Mouse (Mus musculus): ENCODE measurements around the gene Hoxc9. TPM values are rescaled to one million over a fixed set of nuclear protein-coding genes. Genes with fewer than 3 reads are reported as not detected.

The Hoxc9 gene
- total and polyA plus RNA-seq, 3 experiments = 0.12 to 0.26 TPM; not detected in 1

- in situ Hi-C loops (cut with MboI; ENCODE audit: low pct_ligation_motif_present, low pct_unique_long_range_greater_than_20kb, low sequenced_read_pairs) = loop anchor here (10.0 kb wide), 1 partner anchor 159 kb away; no protein-coding TSS in a partner anchor
- H3K27ac ChIP-seq (ENCODE audit: insufficient read depth, low read depth) = no peak overlapping the region
- no peaks in the 10 kb centered on the region for H3K79me2 ChIP-seq (replicated peaks; ENCODE audit: control insufficient read depth, extremely low read depth, insufficient read depth, poor library complexity, severe bottlenecking)
- DNase-seq (ENCODE audit: extremely low read depth) = no peak
- TF ChIP-seq JUN (IDR thresholded peaks at IDR 0.05; ENCODE audit: insufficient read depth, low read depth, low read length) = no peak
- no peak for TF ChIP-seq CHD1 (IDR thresholded peaks at IDR 0.05; ENCODE audit: low read depth, low read length)
- TF ChIP-seq MYC (IDR thresholded peaks at IDR 0.05; ENCODE audit: low read depth, low read length) = no peak
- TF ChIP-seq POLR2A (IDR thresholded peaks at IDR 0.05; ENCODE audit: low read depth, low read length) = no peak
- no peak for TF ChIP-seq ZC3H11A (IDR thresholded peaks at IDR 0.05; ENCODE audit: low read depth, low read length)
- no peak for TF ChIP-seq ETS1 (conservative IDR thresholded peaks at IDR 0.05; ENCODE audit: low read depth, low read length)
- no peak for TF ChIP-seq UBTF (IDR thresholded peaks at IDR 0.05; ENCODE audit: low read depth, low read length)
- peaks cover 10 to 43% of the 10 kb centered on the region in 2 experiments; a peak in 3 of 4 replicates for H3K4me1 ChIP-seq (ENCODE audit: control insufficient read depth in 1 of 2, insufficient read depth in 2 of 2)
- H3K27me3 ChIP-seq (replicated peaks) = no peaks in the 10 kb centered on the region
- H3K9ac ChIP-seq (ENCODE audit: insufficient read depth, low read depth) = no peak overlapping the region
- H3K4me3 ChIP-seq (replicated peaks in 1 of 3; ENCODE audit: low read depth in 2 of 3, low read length in 2 of 3, poor library complexity in 1 of 3) = no peak overlapping the region
- dilution Hi-C loops (cut with MboI; ENCODE audit: extremely low pct_ligation_motif_present, extremely low pct_unique_long_range_greater_than_20kb, low sequenced_read_pairs) = no loop called here
- H3K36me3 ChIP-seq (replicated peaks in 1 of 2; ENCODE audit: control insufficient read depth in 1 of 2, insufficient read depth in 1 of 2, low read length in 1 of 2) = no peaks in the 10 kb centered on the region
- H3K9me3 ChIP-seq (replicated peaks; ENCODE audit: low read length) = peaks cover 7% of the 10 kb centered on the region
- H3K4me2 ChIP-seq (ENCODE audit: insufficient read depth, low read depth, poor library complexity, severe bottlenecking) = no peak overlapping the region
Observed at GRCm38 (mm10) chr15:103015406-103016166, 39.3 kb downstream of the Hoxc9 start.

GRCm38 (mm10) chr15:103018636-103019035 is 42.4 kb downstream of the Hoxc9 start, which contains the start of gene Hoxc4:
Gene Hoxc4 (plus strand): TSS chr15:103018934.
- peaks cover 7% of the 10 kb centered on the region for H3K9me3 ChIP-seq (replicated peaks; ENCODE audit: low read length)
- H3K36me3 ChIP-seq (replicated peaks in 1 of 2; ENCODE audit: control insufficient read depth in 1 of 2, insufficient read depth in 1 of 2, low read length in 1 of 2) = no peaks in the 10 kb centered on the region
- no peak for TF ChIP-seq POLR2A (IDR thresholded peaks at IDR 0.05; ENCODE audit: low read depth, low read length)
- no peak for TF ChIP-seq USF2 (conservative IDR thresholded peaks at IDR 0.05; ENCODE audit: low read depth, low read length)
- 0 out of 2 replicates have a peak, but pooled peaks have one; percentile 16 for TF ChIP-seq CHD2 (IDR thresholded peaks at IDR 0.05; ENCODE audit: low read length)
- H3K4me2 ChIP-seq (ENCODE audit: insufficient read depth, low read depth, poor library complexity, severe bottlenecking) = peak within 1 kb of the TSS; percentile 26; the same call in 1 of the 2 replicates
- H3K27ac ChIP-seq (ENCODE audit: insufficient read depth, low read depth) = peak within 1 kb of the TSS; percentile 6; the same call in 1 of the 2 replicates
- no peak within 1 kb of the TSS for H3K4me3 ChIP-seq (replicated peaks in 1 of 3; ENCODE audit: low read depth in 2 of 3, low read length in 2 of 3, poor library complexity in 1 of 3)
- dilution Hi-C loops (cut with MboI; ENCODE audit: extremely low pct_ligation_motif_present, extremely low pct_unique_long_range_greater_than_20kb, low sequenced_read_pairs) = no loop called here
- H3K79me2 ChIP-seq (replicated peaks; ENCODE audit: control insufficient read depth, extremely low read depth, insufficient read depth, poor library complexity, severe bottlenecking) = no peaks in the 10 kb centered on the region
- H3K27me3 ChIP-seq (replicated peaks) = no peaks in the 10 kb centered on the region
- DNase-seq (ENCODE audit: extremely low read depth) = no peak
- in situ Hi-C loops (cut with MboI; ENCODE audit: low pct_ligation_motif_present, low pct_unique_long_range_greater_than_20kb, low sequenced_read_pairs) = loop anchor here (10.0 kb wide), 1 partner anchor 156 kb away; no protein-coding TSS in a partner anchor
- H3K4me1 ChIP-seq (ENCODE audit: control insufficient read depth in 1 of 2, insufficient read depth in 2 of 2) = peaks cover 10 to 42% of the 10 kb centered on the region in 2 experiments; a peak in 3 of 4 replicates
- H3K9ac ChIP-seq (ENCODE audit: insufficient read depth, low read depth) = no peak within 1 kb of the TSS; the same call in 1 of the 2 replicates

GRCm38 (mm10) chr15:103020899-103021418 is 44.7 kb downstream of the Hoxc9 start:
- H3K27me3 ChIP-seq (replicated peaks) = no peaks in the 10 kb centered on the region

More at GRCm38 (mm10) chr15:103020899-103021418, 44.7 kb downstream of the Hoxc9 start:
- Histone ChIP-seq H3K79me2 (replicated peaks; ENCODE audit: control insufficient read depth, extremely low read depth, insufficient read depth, poor library complexity, severe bottlenecking) (no peaks in the 10 kb centered on the region), H3K9ac (ENCODE audit: insufficient read depth, low read depth) (no peak overlapping the region), H3K36me3 (replicated peaks in 1 of 2; ENCODE audit: control insufficient read depth in 1 of 2, insufficient read depth in 1 of 2, low read length in 1 of 2) (no peaks in the 10 kb centered on the region), H3K4me1 (ENCODE audit: control insufficient read depth in 1 of 2, insufficient read depth in 2 of 2) (peaks cover 10 to 51% of the 10 kb centered on the region in 2 experiments; a peak in 3 of 4 replicates), H3K4me2 (ENCODE audit: insufficient read depth, low read depth, poor library complexity, severe bottlenecking) (no peak overlapping the region), H3K4me3 (replicated peaks in 1 of 3; ENCODE audit: low read depth in 2 of 3, low read length in 2 of 3, poor library complexity in 1 of 3) (no peak overlapping the region), H3K9me3 (replicated peaks; ENCODE audit: low read length) (no peaks in the 10 kb centered on the region), H3K27ac (ENCODE audit: insufficient read depth, low read depth) (no peak overlapping the region)
- DNase-seq (ENCODE audit: extremely low read depth) = no peak
- TF ChIP-seq CHD1 (IDR thresholded peaks at IDR 0.05; ENCODE audit: low read depth, low read length) (no peak), USF2 (conservative IDR thresholded peaks at IDR 0.05; ENCODE audit: low read depth, low read length) (peak; percentile 55), HCFC1 (IDR thresholded peaks at IDR 0.05; ENCODE audit: low read depth, low read length) (no peak), MAX (IDR thresholded peaks at IDR 0.05; ENCODE audit: low read length) (0 out of 2 replicates have a peak, but pooled peaks have one; percentile 4), MAFK (IDR thresholded peaks at IDR 0.05; ENCODE audit: insufficient replicate concordance, low read length) (no peak), KAT2A (IDR thresholded peaks at IDR 0.05; ENCODE audit: insufficient replicate concordance, low read length) (no peak), SIN3A (IDR thresholded peaks at IDR 0.05; ENCODE audit: low read length) (no peak), SMC3 (IDR thresholded peaks at IDR 0.05; ENCODE audit: low read depth, low read length) (no peak), USF1 (IDR thresholded peaks at IDR 0.05; ENCODE audit: low read depth, low read length) (peak; percentile 76), POLR2AphosphoS2 (IDR thresholded peaks at IDR 0.05; ENCODE audit: low read depth, low read length) (no peak), NRF1 (IDR thresholded peaks at IDR 0.05; ENCODE audit: low read depth, low read length) (no peak), MYC (IDR thresholded peaks at IDR 0.05; ENCODE audit: low read depth, low read length) (no peak)
- dilution Hi-C loops (cut with MboI; ENCODE audit: extremely low pct_ligation_motif_present, extremely low pct_unique_long_range_greater_than_20kb, low sequenced_read_pairs) (no loop called here), in situ Hi-C loops (cut with MboI; ENCODE audit: low pct_ligation_motif_present, low pct_unique_long_range_greater_than_20kb, low sequenced_read_pairs) (no loop called here)

All from CH12.LX (cell line).